Mouse (Mus musculus): ENCODE measurements at regions not wholly inside any gene's neighbourhood (a gene's known extent, or its start where the extent isn't known, plus 50 kb on each side); places are given as distances from the start of the nearest gene placed in this dataset.

GRCm38 (mm10) chr12:97993937-97994336, 265.3 kb downstream of the Galc start:
- TF ChIP-seq FLI1 (IDR thresholded peaks at IDR 0.05; ENCODE audit: low read length) (no peak), GATA1 (IDR thresholded peaks at IDR 0.05; ENCODE audit: borderline replicate concordance, low read length) (no peak)
